Mouse (Mus musculus): ENCODE data around the gene Vps16. TPM values are rescaled to one million over a fixed set of nuclear protein-coding genes. Genes with fewer than 3 reads are reported as not detected.

Gene Vps16
- total and polyA plus RNA-seq, 3 experiments: 90.0 to 114 TPM; not detected in 1

- TF ChIP-seq MAZ (IDR thresholded peaks at IDR 0.05; ENCODE audit: low read depth, low read length) (no peak), TCF12 (IDR thresholded peaks at IDR 0.05; ENCODE audit: low read depth, low read length) (no peak), MAX (IDR thresholded peaks at IDR 0.05; ENCODE audit: low read length) (peak; percentile 88), ETS1 (IDR thresholded peaks at IDR 0.05; ENCODE audit: low read depth, low read length) (peak; percentile 43; the same call in 1 of the 2 replicates), GATA1 (IDR thresholded peaks at IDR 0.05; ENCODE audit: low read depth, low read length) (0 out of 2 replicates have a peak, but pooled peaks have one; percentile 4), EP300 (IDR thresholded peaks at IDR 0.05; ENCODE audit: low read depth in 1 of 2, low read length in 2 of 2) (0 out of 4 replicates have a peak, but pooled peaks of 1 of the 2 experiments have one; percentile 7)
- H3K36me3 ChIP-seq (ENCODE audit: control insufficient read depth in 1 of 2, insufficient read depth in 2 of 2, low read length in 2 of 2): peaks cover 0 to 3% of the 10 kb centered on the region in 2 experiments; a peak in 1 of 4 replicates
- 0 out of 4 replicates have a peak, but pooled peaks cover 0 to 2% of the 10 kb centered on the region in 2 experiments for H3K27me3 ChIP-seq (ENCODE audit: control insufficient read depth in 1 of 2, insufficient read depth in 2 of 2, low read length in 2 of 2)
- DNase-seq (ENCODE audit: low read depth, low spot score): peak; percentile 70
- H3K4me3 ChIP-seq (ENCODE audit: control insufficient read depth in 1 of 2, insufficient read depth in 1 of 2, low read depth in 2 of 2, low read length in 2 of 2): peak overlapping the region; percentile 40 to 61
- 0 out of 2 replicates have a peak overlapping the region, but pooled peaks have one; percentile 7 for H3K27ac ChIP-seq (ENCODE audit: control insufficient read depth, low read depth, low read length)
- H3K4me1 ChIP-seq (ENCODE audit: control insufficient read depth in 1 of 2, insufficient read depth in 2 of 2, low read length in 2 of 2): peaks cover 5 to 7% of the 10 kb centered on the region in 2 experiments; a peak in 3 of 4 replicates
- H3K9me3 ChIP-seq (replicated peaks; ENCODE audit: insufficient read depth, low read length): no peaks in the 10 kb centered on the region
- H3K79me2 ChIP-seq (ENCODE audit: control insufficient read depth, insufficient read depth, low read length, poor library complexity): no peaks in the 10 kb centered on the region; the same call in 1 of the 2 replicates
- peak overlapping the region; percentile 68 for H3K9ac ChIP-seq (ENCODE audit: control insufficient read depth, low read depth, low read length, poor library complexity, severe bottlenecking)
Measured at GRCm38 (mm10) chr2:130398091-130398490, 26.0 kb upstream of the Vps16 start.

GRCm38 (mm10) chr2:130400046-130400445 is 24.1 kb upstream of the Vps16 start:
- H3K4me1 ChIP-seq (ENCODE audit: control insufficient read depth in 1 of 2, insufficient read depth in 2 of 2, low read length in 2 of 2): peaks cover 5 to 7% of the 10 kb centered on the region in 2 experiments; a peak in 3 of 4 replicates
- H3K27ac ChIP-seq (ENCODE audit: control insufficient read depth, low read depth, low read length): no peak overlapping the region
- DNase-seq (ENCODE audit: low read depth, low spot score): no peak
- no peaks in the 10 kb centered on the region for H3K9me3 ChIP-seq (replicated peaks; ENCODE audit: insufficient read depth, low read length)
- H3K4me3 ChIP-seq (ENCODE audit: control insufficient read depth in 1 of 2, insufficient read depth in 1 of 2, low read depth in 2 of 2, low read length in 2 of 2): no peak overlapping the region
- H3K9ac ChIP-seq (ENCODE audit: control insufficient read depth, low read depth, low read length, poor library complexity, severe bottlenecking): no peak overlapping the region
- TF ChIP-seq CHD1 (IDR thresholded peaks at IDR 0.05; ENCODE audit: low read depth, low read length) (no peak), SMC3 (IDR thresholded peaks at IDR 0.05; ENCODE audit: low read depth, low read length) (no peak), RCOR1 (IDR thresholded peaks at IDR 0.05; ENCODE audit: low read depth, low read length) (no peak), MXI1 (IDR thresholded peaks at IDR 0.05; ENCODE audit: low read depth, low read length) (no peak), MAFK (IDR thresholded peaks at IDR 0.05; ENCODE audit: borderline replicate concordance, low read depth, low read length) (no peak), MEF2A (IDR thresholded peaks at IDR 0.05; ENCODE audit: extremely low read depth, insufficient replicate concordance, low read depth, low read length, poor library complexity, severe bottlenecking) (no peak), USF2 (IDR thresholded peaks at IDR 0.05; ENCODE audit: borderline replicate concordance in 1 of 2, insufficient read depth in 1 of 2, low read depth in 1 of 2, low read length in 2 of 2) (no peak), ZKSCAN1 (IDR thresholded peaks at IDR 0.05; ENCODE audit: low read depth, low read length) (no peak)
- peaks cover 0 to 3% of the 10 kb centered on the region in 2 experiments; a peak in 1 of 4 replicates for H3K36me3 ChIP-seq (ENCODE audit: control insufficient read depth in 1 of 2, insufficient read depth in 2 of 2, low read length in 2 of 2)
- H3K79me2 ChIP-seq (ENCODE audit: control insufficient read depth, insufficient read depth, low read length, poor library complexity): no peaks in the 10 kb centered on the region; the same call in 1 of the 2 replicates
- 0 out of 4 replicates have a peak, but pooled peaks cover 0 to 2% of the 10 kb centered on the region in 2 experiments for H3K27me3 ChIP-seq (ENCODE audit: control insufficient read depth in 1 of 2, insufficient read depth in 2 of 2, low read length in 2 of 2)

Measured in MEL (cell line).